Mouse (Mus musculus): ENCODE data around the gene Ramp2. TPM values are rescaled to one million over a fixed set of nuclear protein-coding genes. Genes with fewer than 3 reads are reported as not detected.

The Ramp2 gene
- polyA plus RNA-seq, 1 experiment from 2014 or later, result 139 TPM

GRCm38 (mm10) chr11:101295191-101295590 lies 49.4 kb downstream of the Ramp2 start:
- 95% methylated on average over 8 of the region's 8 CpGs for WGBS
- H3K36me3 ChIP-seq, result peaks cover 82% of the 10 kb centered on the region
- no peaks in the 10 kb centered on the region for H3K27me3 ChIP-seq
- no peak overlapping the region for H3K4me3 ChIP-seq (replicated peaks)
- no peak overlapping the region for H3K4me2 ChIP-seq (replicated peaks)
- no peaks in the 10 kb centered on the region for H3K9me3 ChIP-seq (replicated peaks)
- H3K4me1 ChIP-seq, result no peaks in the 10 kb centered on the region
- ATAC-seq (ENCODE audit: insufficient number of reproducible peaks, low FRiP score, low TSS enrichment, low read depth), result no peak
- no peak overlapping the region for H3K27ac ChIP-seq (replicated peaks)
- no peak overlapping the region for H3K9ac ChIP-seq

GRCm38 (mm10) chr11:101300881-101301280 lies 55.1 kb downstream of the Ramp2 start:
- Histone ChIP-seq H3K4me1 (peaks cover 15% of the 10 kb centered on the region), H3K9ac (peak overlapping the region; percentile 72), H3K36me3 (peaks cover 28% of the 10 kb centered on the region), H3K9me3 (replicated peaks) (no peaks in the 10 kb centered on the region), H3K27ac (replicated peaks) (no peak overlapping the region), H3K4me2 (replicated peaks) (peak overlapping the region; percentile 82), H3K4me3 (replicated peaks) (peak overlapping the region; percentile 84), H3K27me3 (no peaks in the 10 kb centered on the region)
- no peak for ATAC-seq (ENCODE audit: insufficient number of reproducible peaks, low FRiP score, low TSS enrichment, low read depth)
- 63% methylated on average over 7 of the region's 7 CpGs for WGBS

- peak; percentile 20; the same call in 1 of the 2 replicates for ATAC-seq (ENCODE audit: insufficient number of reproducible peaks, low FRiP score, low TSS enrichment, low read depth)
- peak overlapping the region; percentile 84 for H3K4me3 ChIP-seq (replicated peaks)
- H3K36me3 ChIP-seq, result peaks cover 25% of the 10 kb centered on the region
- peak overlapping the region; percentile 82 for H3K4me2 ChIP-seq (replicated peaks)
- H3K4me1 ChIP-seq, result peaks cover 15% of the 10 kb centered on the region
- 13% methylated on average over 26 of the region's 26 CpGs for WGBS
- no peaks in the 10 kb centered on the region for H3K27me3 ChIP-seq
- H3K9ac ChIP-seq, result peak overlapping the region; percentile 72
- H3K27ac ChIP-seq (replicated peaks), result 0 out of 2 replicates have a peak overlapping the region, but pooled peaks have one; percentile 35
- no peaks in the 10 kb centered on the region for H3K9me3 ChIP-seq (replicated peaks)
Observed at GRCm38 (mm10) chr11:101301299-101302003, 55.6 kb downstream of the Ramp2 start.

- WGBS, result 6% methylated on average over 39 of the region's 39 CpGs
- peak within 1 kb of the TSS; percentile 72 for H3K9ac ChIP-seq
- peaks cover 21% of the 10 kb centered on the region for H3K36me3 ChIP-seq
- peak within 1 kb of the TSS; percentile 84 for H3K4me3 ChIP-seq (replicated peaks)
- H3K27me3 ChIP-seq, result no peaks in the 10 kb centered on the region
- H3K27ac ChIP-seq (replicated peaks), result peak within 1 kb of the TSS; percentile 35; the same call in 1 of the 2 replicates
- peak within 1 kb of the TSS; percentile 82 for H3K4me2 ChIP-seq (replicated peaks)
- peak; percentile 89 for ATAC-seq (ENCODE audit: insufficient number of reproducible peaks, low FRiP score, low TSS enrichment, low read depth)
- no peaks in the 10 kb centered on the region for H3K9me3 ChIP-seq (replicated peaks)
- H3K4me1 ChIP-seq, result peaks cover 15% of the 10 kb centered on the region
Observed at GRCm38 (mm10) chr11:101302004-101302798, 56.4 kb downstream of the Ramp2 start, which contains the start of gene Becn1. TSS of gene Becn1 (minus strand) at chr11:101302286.

- no peak for ATAC-seq (ENCODE audit: insufficient number of reproducible peaks, low FRiP score, low TSS enrichment, low read depth)
- Histone ChIP-seq H3K9ac (no peak overlapping the region), H3K4me2 (replicated peaks) (no peak overlapping the region), H3K9me3 (replicated peaks) (no peaks in the 10 kb centered on the region), H3K27me3 (0 out of 2 replicates have a peak, but pooled peaks cover 3% of the 10 kb centered on the region), H3K4me3 (replicated peaks) (no peak overlapping the region), H3K27ac (replicated peaks) (no peak overlapping the region), H3K36me3 (no peaks in the 10 kb centered on the region), H3K4me1 (no peaks in the 10 kb centered on the region)
- WGBS, result 29% methylated on average over 5 of the region's 5 CpGs
Observed at GRCm38 (mm10) chr11:101307744-101308143, 61.9 kb downstream of the Ramp2 start.

Other genes with a start within 250 kb of the Ramp2 start
- gene Atp6v0a1, start 236.6 kb upstream of the Ramp2 start, polyA plus RNA-seq (2015; fragmentation: Nextera tagmentation; extraction: Ambion mirVana), result 36.8 and 40.3 TPM in 2 replicates
- gene Naglu, start 176.0 kb upstream of the Ramp2 start, polyA plus RNA-seq (2015; fragmentation: Nextera tagmentation; extraction: Ambion mirVana), result 15.1 and 16.6 TPM in 2 replicates
- 0.24 and 0.25 TPM in 2 replicates for gene Hsd17b1, start 167.6 kb upstream of the Ramp2 start, polyA plus RNA-seq (2015; fragmentation: Nextera tagmentation; extraction: Ambion mirVana)
- gene Coasy, start 163.5 kb upstream of the Ramp2 start, polyA plus RNA-seq (2015; fragmentation: Nextera tagmentation; extraction: Ambion mirVana), result 43.2 and 44.9 TPM in 2 replicates
- gene Mlx, start 158.8 kb upstream of the Ramp2 start, polyA plus RNA-seq (2015; fragmentation: Nextera tagmentation; extraction: Ambion mirVana), result 50.3 and 52.0 TPM in 2 replicates
- gene Psmc3ip, start 150.6 kb upstream of the Ramp2 start, polyA plus RNA-seq (2015; fragmentation: Nextera tagmentation; extraction: Ambion mirVana), result 32.0 and 33.6 TPM in 2 replicates
- 25.3 and 26.7 TPM in 2 replicates for gene Retreg3, start 126.1 kb upstream of the Ramp2 start, polyA plus RNA-seq (2015; fragmentation: Nextera tagmentation; extraction: Ambion mirVana)
- gene Tubg1, start 126.1 kb upstream of the Ramp2 start, polyA plus RNA-seq (2015; fragmentation: Nextera tagmentation; extraction: Ambion mirVana), result 69.7 and 73.4 TPM in 2 replicates
- gene Tubg2, start 90.1 kb upstream of the Ramp2 start, polyA plus RNA-seq (2015; fragmentation: Nextera tagmentation; extraction: Ambion mirVana), result 11.1 and 11.9 TPM in 2 replicates
- gene Cntnap1, start 75.5 kb upstream of the Ramp2 start, polyA plus RNA-seq (2015; fragmentation: Nextera tagmentation; extraction: Ambion mirVana), result 2.0 and 2.2 TPM in 2 replicates
- 27.2 and 28.7 TPM in 2 replicates for gene Plekhh3, start 74.7 kb upstream of the Ramp2 start, polyA plus RNA-seq (2015; fragmentation: Nextera tagmentation; extraction: Ambion mirVana)
- gene Ccr10, start 70.6 kb upstream of the Ramp2 start, polyA plus RNA-seq (2015; fragmentation: Nextera tagmentation; extraction: Ambion mirVana), result 0.24 and 0.50 TPM in 2 replicates
- gene Ezh1, start 19.6 kb upstream of the Ramp2 start, polyA plus RNA-seq (2015; fragmentation: Nextera tagmentation; extraction: Ambion mirVana), result 16.5 and 18.7 TPM in 2 replicates
- gene Vps25, start 7.7 kb downstream of the Ramp2 start, polyA plus RNA-seq (2015; fragmentation: Nextera tagmentation; extraction: Ambion mirVana), result 122 and 133 TPM in 2 replicates
- 12.5 and 14.3 TPM in 2 replicates for gene Wnk4, start 14.5 kb downstream of the Ramp2 start, polyA plus RNA-seq (2015; fragmentation: Nextera tagmentation; extraction: Ambion mirVana)
- 1.1 and 1.9 TPM in 2 replicates for gene Cntd1, start 33.0 kb downstream of the Ramp2 start, polyA plus RNA-seq (2015; fragmentation: Nextera tagmentation; extraction: Ambion mirVana)
- gene Coa3, start 33.1 kb downstream of the Ramp2 start, polyA plus RNA-seq (2015; fragmentation: Nextera tagmentation; extraction: Ambion mirVana), result 160 and 165 TPM in 2 replicates
- gene Becn1, start 56.3 kb downstream of the Ramp2 start, polyA plus RNA-seq (2015; fragmentation: Nextera tagmentation; extraction: Ambion mirVana), result 141 and 143 TPM in 2 replicates
- gene Psme3, start 70.2 kb downstream of the Ramp2 start, polyA plus RNA-seq (2015; fragmentation: Nextera tagmentation; extraction: Ambion mirVana), result 124 and 126 TPM in 2 replicates
- gene Aoc2, start 79.0 kb downstream of the Ramp2 start, polyA plus RNA-seq (2015; fragmentation: Nextera tagmentation; extraction: Ambion mirVana), result 1.1 and 1.6 TPM in 2 replicates
- 0.77 and 0.94 TPM in 2 replicates for gene Aoc3, start 84.6 kb downstream of the Ramp2 start, polyA plus RNA-seq (2015; fragmentation: Nextera tagmentation; extraction: Ambion mirVana)
- not detected in 2 replicates for gene G6pc, start 121.5 kb downstream of the Ramp2 start, polyA plus RNA-seq (2015; fragmentation: Nextera tagmentation; extraction: Ambion mirVana)
- gene Aarsd1, start 171.6 kb downstream of the Ramp2 start, polyA plus RNA-seq (2015; fragmentation: Nextera tagmentation; extraction: Ambion mirVana), result 63.4 and 65.6 TPM in 2 replicates
- gene Gm27029, start 178.8 kb downstream of the Ramp2 start, polyA plus RNA-seq (2015; fragmentation: Nextera tagmentation; extraction: Ambion mirVana), result 9.7 and 11.4 TPM in 2 replicates
- 21.6 and 23.4 TPM in 2 replicates for gene Rundc1, start 179.1 kb downstream of the Ramp2 start, polyA plus RNA-seq (2015; fragmentation: Nextera tagmentation; extraction: Ambion mirVana)
- 19.8 and 22.1 TPM in 2 replicates for gene Ptges3l, start 179.3 kb downstream of the Ramp2 start, polyA plus RNA-seq (2015; fragmentation: Nextera tagmentation; extraction: Ambion mirVana)
- 306 and 328 TPM in 2 replicates for gene Rpl27, start 196.3 kb downstream of the Ramp2 start, polyA plus RNA-seq (2015; fragmentation: Nextera tagmentation; extraction: Ambion mirVana)
- 17.8 and 21.6 TPM in 2 replicates for gene Ifi35, start 202.4 kb downstream of the Ramp2 start, polyA plus RNA-seq (2015; fragmentation: Nextera tagmentation; extraction: Ambion mirVana)
- 12.1 and 13.5 TPM in 2 replicates for gene Rnd2, start 219.0 kb downstream of the Ramp2 start, polyA plus RNA-seq (2015; fragmentation: Nextera tagmentation; extraction: Ambion mirVana)
- gene Vat1, start 220.2 kb downstream of the Ramp2 start, polyA plus RNA-seq (2015; fragmentation: Nextera tagmentation; extraction: Ambion mirVana), result 59.3 and 61.8 TPM in 2 replicates

All from embryonic facial prominence, embryonic 15.5 days (tissue).